In genomic region chr5:29230481-29230880, GRCm38 (mm10) we compare ENCODE assay signal across 23 mouse cellular contexts. TPM values are rescaled to one million over a fixed set of nuclear protein-coding genes. Genes with fewer than 3 reads are reported as not detected.
DNase-seq lines count a peak whose midpoint lies in the region; ATAC-seq and TF ChIP-seq lines count a peak whose summit lies in the region.
"Had no signal": no experiment of that assay in that cellular context is flagged by ENCODE, and none has a peak within 500 bp of the region (broad histone marks: within the 10 kb centered on the region; RNA-seq: fewer than 3 reads in every experiment).

No protein-coding gene starts in this region.

- H3K9me3 ChIP-seq in CH12.LX (replicated peaks; ENCODE audit: low read length) = no peaks in the 10 kb centered on the region
- H3K9me3 ChIP-seq: G1E had no signal

- TF ChIP-seq EP300 in CH12.LX (IDR thresholded peaks at IDR 0.05; ENCODE audit: low read length) = peak; percentile 60

- H3K27ac ChIP-seq in CH12.LX (ENCODE audit: insufficient read depth, low read depth) = no peak overlapping the region

- peaks cover 0 to 13% of the 10 kb centered on the region in 2 experiments; a peak in 2 of 4 replicates for H3K4me1 ChIP-seq in CH12.LX (ENCODE audit: control insufficient read depth in 1 of 2, insufficient read depth in 2 of 2)

- peaks cover 1% of the 10 kb centered on the region for H3K27me3 ChIP-seq in CH12.LX (replicated peaks)
- H3K27me3 ChIP-seq: Patski had no signal

- TF ChIP-seq CTCF in CH12.LX (conservative IDR thresholded peaks at IDR 0.05 in 1 of 2, IDR thresholded peaks at IDR 0.05 in 1 of 2; ENCODE audit: low read depth in 2 of 2, low read length in 2 of 2) = no peak

- H3K4me3 ChIP-seq in CH12.LX (replicated peaks in 1 of 3; ENCODE audit: low read depth in 2 of 3, low read length in 2 of 3, poor library complexity in 1 of 3) = no peak overlapping the region

- in situ Hi-C loops in CH12.LX (cut with MboI; ENCODE audit: low pct_ligation_motif_present, low pct_unique_long_range_greater_than_20kb, low sequenced_read_pairs) = no loop called here

- peak; percentile 58 for DNase-seq in A20 (ENCODE audit: low read depth, low spot score)
- peak; percentile 56 for DNase-seq in CH12.LX (ENCODE audit: extremely low read depth)
- DNase-seq in embryo, embryonic 10.5 days (ENCODE audit: low spot score) = no peak
- no peak for DNase-seq in gastrocnemius, adult 18-20 months (ENCODE audit: low spot score)
- DNase-seq in frontal cortex, postnatal 14 days (ENCODE audit: low spot score in 2 of 2) = no peak
- DNase-seq: adrenal gland, adult 2 months; adrenal gland, adult 8-10 months; adrenal gland, postnatal 10 days; adrenal gland, postnatal 14 days; adrenal gland, postnatal 25 days; adrenal gland, postnatal 36 days; B cell, adult 2 months; cerebellum, adult 11 months; cerebellum, adult 11-12 months; cerebellum, adult 18-20 months; cerebellum, adult 2 months; cerebellum, adult 8-10 months had no signal

- no peak for TF ChIP-seq RAD21 in CH12.LX (IDR thresholded peaks at IDR 0.05; ENCODE audit: low read depth, low read length)

- dilution Hi-C loops in CH12.LX (cut with MboI; ENCODE audit: extremely low pct_ligation_motif_present, extremely low pct_unique_long_range_greater_than_20kb, low sequenced_read_pairs) = no loop called here

- peak overlapping the region; percentile 17; the same call in 1 of the 2 replicates for H3K4me2 ChIP-seq in CH12.LX (ENCODE audit: insufficient read depth, low read depth, poor library complexity, severe bottlenecking)

- 0 out of 2 replicates have a peak, but pooled peaks have one; percentile 26 for ATAC-seq in megakaryocyte progenitor cell, adult 5-6 weeks (replicated peaks; ENCODE audit: poor library complexity)
- ATAC-seq: activated CD4-positive, CD25-positive, alpha-beta regulatory T cell, adult 4 months; CD4-positive, CD25-positive, alpha-beta regulatory T cell, adult 4 months; Patski had no signal

- no peak overlapping the region for H3K9ac ChIP-seq in CH12.LX (ENCODE audit: insufficient read depth, low read depth)

- no peaks in the 10 kb centered on the region for H3K79me2 ChIP-seq in CH12.LX (replicated peaks; ENCODE audit: control insufficient read depth, extremely low read depth, insufficient read depth, poor library complexity, severe bottlenecking)

- no peak for TF ChIP-seq POLR2A in CH12.LX (IDR thresholded peaks at IDR 0.05; ENCODE audit: low read depth, low read length)

- H3K36me3 ChIP-seq in CH12.LX (replicated peaks in 1 of 2; ENCODE audit: control insufficient read depth in 1 of 2, insufficient read depth in 1 of 2, low read length in 1 of 2) = no peaks in the 10 kb centered on the region

TF ChIP-seq in CH12.LX, 34 proteins besides CTCF, POLR2A, EP300 and RAD21:
- TF ChIP-seq RCOR1 (conservative IDR thresholded peaks at IDR 0.05; ENCODE audit: low read depth, low read length) (no peak), IRF4 (IDR thresholded peaks at IDR 0.05; ENCODE audit: low read depth, low read length) (peak; percentile 62)

RNA-seq across cellular contexts. Expression of gene Rnf32, which starts 34.7 kb away (rescaled TPM):
- total RNA-seq in CH12.LX (2012; rRNA removed) (not detected in 2 replicates), CH12.LX (2014; rRNA removed) (0.11 TPM in 1 of 2 replicates, not detected in the other)
- not detected in 2 replicates for polyA plus RNA-seq in CH12.LX (2012; ENCODE audit: insufficient read length, low read depth)
- total RNA-seq in megakaryocyte progenitor cell, adult 5-6 weeks (2015) = not detected in 2 replicates
- not detected in 2 replicates for total RNA-seq in megakaryocyte progenitor cell, adult 5-6 weeks (2017)
- under 1 TPM; 0.85 to 0.94 TPM for total RNA-seq in gastrocnemius, adult 18-20 months (2021)
- total RNA-seq: MEL had no signal

Comparison
In these comparisons a context has a peak if more than half of its experiments do, and no peak if none do; other contexts are left out.
1. DNase-seq: peak in A20 (single experiment) and CH12.LX (single experiment); none in embryo, embryonic 10.5 days (single experiment), gastrocnemius, adult 18-20 months (single experiment) and frontal cortex, postnatal 14 days (0 of 2).